Mouse (Mus musculus) frontal cortex, adult (tissue): ENCODE measurements around the gene Ezh1.
A peak's percentile ranks its signal among the peaks of the same experiment; 100 is the strongest.

ENCODE experiments used
- ATAC-seq: cut with Nextera tagmentation; 2 replicates; pipeline ENCODE4 v1.9.2; 2017; ENCODE audit warnings: mild to moderate bottlenecking, moderate library complexity, mixed read lengths; ENCODE audit not compliant: low TSS enrichment

Gene Ezh1

DNA sequence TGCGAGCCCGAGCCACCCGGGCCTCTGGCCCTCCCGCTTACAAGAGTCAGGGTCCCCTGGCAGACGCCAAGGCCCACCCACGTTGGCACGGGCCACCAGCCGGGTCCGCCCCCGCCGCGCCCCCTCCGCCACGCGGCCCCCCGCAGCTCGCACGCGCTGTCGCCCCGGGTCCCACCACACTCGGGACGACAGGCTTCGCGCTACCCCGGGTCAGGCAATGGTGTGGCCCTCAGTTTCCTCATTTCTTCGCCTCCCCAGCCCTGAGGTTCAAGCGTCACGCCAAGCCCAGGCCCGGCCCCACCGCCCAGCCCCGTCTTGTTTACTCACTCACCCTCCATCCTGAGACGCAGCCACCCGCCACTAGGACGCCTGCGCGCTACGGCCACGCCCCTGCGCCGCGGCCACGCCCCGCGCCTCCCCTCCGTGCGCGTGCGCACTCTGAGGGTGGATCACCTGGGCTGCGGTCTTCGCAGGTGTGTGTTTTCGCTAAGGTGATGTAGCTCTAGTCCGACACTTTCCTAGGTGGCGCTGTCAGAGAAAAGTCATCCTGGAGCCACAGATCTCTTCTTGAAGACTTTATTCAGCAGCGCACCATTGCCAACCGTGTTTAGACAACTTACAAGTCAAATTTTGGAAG, at the start of gene Ezh1:
Ezh1 (minus strand) TSS at position 399 of the 637 bp plus-strand sequence.
- ATAC-seq, result peak; percentile 95

- ATAC-seq, result no peak
Measured at GRCm38 (mm10) chr11:101275309-101275708, 49.0 kb upstream of the Ezh1 start.

GRCm38 (mm10) chr11:101272446-101272845, 46.2 kb upstream of the Ezh1 start:
- ATAC-seq, result no peak

- ATAC-seq, result no peak
Measured at GRCm38 (mm10) chr11:101269577-101270116, 43.4 kb upstream of the Ezh1 start.

DNA sequence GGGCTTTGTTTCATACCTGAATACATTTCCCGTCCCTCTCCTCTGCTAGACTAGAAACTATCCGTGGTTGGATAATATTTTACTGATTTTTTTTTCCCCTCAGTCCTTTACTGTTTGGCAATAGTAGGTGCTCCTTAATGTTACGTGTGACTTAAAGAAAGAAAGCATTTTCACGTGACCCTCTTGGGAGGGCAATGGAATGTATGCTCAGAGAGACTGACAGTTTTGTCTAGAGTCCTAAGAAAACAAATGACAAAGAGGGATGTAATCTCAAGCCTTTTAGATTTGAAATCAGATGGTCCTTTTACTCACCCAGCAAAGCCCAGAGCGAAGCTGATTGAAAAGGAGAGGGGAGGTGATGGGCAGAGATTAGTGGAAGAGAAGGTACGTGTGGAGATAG, 39.6 kb upstream of the Ezh1 start:
- ATAC-seq, result no peak

GRCm38 (mm10) chr11:101264954-101265471, 38.8 kb upstream of the Ezh1 start:
- no peak for ATAC-seq

- ATAC-seq, result no peak
Measured at GRCm38 (mm10) chr11:101263989-101264280, 37.7 kb upstream of the Ezh1 start.

DNA sequence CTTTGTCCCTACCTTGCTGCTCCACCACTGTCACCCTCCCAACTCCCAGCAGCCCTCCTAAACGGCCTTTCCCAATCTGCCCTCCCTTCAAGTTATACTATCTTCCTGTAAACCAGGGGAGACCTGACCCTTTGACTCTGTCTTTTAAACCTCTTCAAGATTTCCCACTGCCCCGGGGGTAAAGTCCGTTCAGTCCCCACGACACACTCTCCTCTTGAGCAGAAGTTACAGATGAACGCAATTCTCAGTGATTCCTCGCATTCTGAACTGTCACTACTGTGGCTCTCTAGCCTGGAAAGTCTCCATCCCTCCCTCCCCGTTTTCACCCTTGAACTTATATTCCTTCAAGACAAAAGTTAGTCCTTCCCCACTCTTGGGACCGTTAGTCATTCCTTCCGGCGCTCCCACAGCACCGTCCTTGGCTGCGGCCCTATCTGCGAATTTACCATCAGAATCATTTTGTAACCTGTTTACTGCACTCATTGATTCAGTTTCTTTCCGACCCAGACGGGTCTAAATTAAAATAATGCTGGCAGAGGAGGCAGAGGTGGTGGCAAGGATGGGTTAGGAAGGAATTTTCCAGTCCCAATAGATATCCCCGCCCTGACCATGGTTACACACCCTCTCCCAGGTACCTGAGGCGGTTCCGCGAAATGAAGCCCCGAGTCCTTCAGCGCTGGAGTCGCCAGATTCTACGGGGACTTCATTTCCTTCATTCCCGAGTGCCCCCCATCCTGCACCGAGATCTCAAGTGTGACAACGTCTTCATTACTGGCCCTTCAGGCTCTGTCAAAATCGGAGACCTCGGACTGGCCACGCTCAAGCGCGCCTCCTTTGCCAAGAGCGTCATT, 37.1 kb upstream of the Ezh1 start:
- no peak for ATAC-seq

DNA sequence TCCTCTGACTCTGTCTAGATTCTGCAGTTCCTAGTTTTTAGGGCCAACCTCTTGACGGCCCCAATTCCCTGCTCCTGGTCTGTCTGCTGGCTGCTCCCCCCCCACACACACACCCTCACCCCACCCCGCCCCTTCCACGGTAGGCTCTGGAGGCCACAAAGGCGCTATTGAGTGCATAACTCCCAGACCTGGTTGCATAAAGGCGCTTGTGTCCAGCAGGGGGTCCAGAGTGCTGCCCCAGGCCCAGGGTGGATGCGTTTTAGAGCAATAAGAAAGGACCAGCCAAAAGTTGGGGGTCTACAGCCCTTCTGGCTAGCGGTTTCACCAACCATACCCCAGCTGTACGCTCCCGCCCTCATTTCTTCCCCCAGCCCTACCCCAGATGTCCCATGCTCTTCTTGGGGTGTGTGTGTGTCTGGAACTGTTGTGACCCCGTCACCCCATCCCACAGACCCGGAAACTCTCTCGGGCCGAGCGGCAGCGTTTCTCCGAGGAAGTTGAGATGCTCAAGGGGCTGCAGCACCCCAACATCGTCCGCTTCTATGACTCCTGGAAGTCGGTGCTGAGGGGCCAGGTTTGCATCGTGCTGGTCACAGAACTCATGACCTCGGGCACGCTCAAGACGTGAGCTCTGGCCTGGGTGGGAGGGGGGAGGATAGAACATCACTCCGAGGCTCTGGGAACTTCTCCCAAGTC, 36.2 kb upstream of the Ezh1 start:
- no peak for ATAC-seq

DNA sequence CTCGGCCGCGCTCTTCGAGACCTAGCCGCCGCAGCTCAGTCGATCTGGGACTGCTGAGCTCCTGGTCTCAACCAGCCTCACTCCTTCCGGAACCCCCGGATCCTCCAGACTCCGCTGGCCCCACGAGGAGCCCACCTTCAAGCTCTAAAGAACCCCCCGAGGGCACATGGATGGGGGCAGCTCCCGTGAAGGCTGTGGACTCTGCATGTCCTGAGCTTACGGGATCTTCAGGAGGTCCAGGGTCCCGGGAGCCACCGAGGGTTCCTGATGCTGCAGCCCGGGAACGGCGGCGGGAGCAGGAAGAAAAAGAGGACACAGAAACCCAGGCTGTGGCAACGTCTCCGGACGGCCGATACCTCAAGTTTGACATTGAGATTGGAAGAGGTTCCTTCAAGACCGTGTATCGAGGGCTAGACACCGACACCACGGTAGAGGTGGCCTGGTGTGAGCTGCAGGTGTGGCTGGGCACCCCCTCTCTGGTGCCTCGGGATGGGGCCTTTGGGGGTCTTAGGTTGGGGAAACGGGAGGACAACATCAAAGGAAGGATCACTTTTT, 34.6 kb upstream of the Ezh1 start:
- no peak for ATAC-seq

GRCm38 (mm10) chr11:101259948-101260825, 33.9 kb upstream of the Ezh1 start, which contains the start of gene Wnk4:
Gene Wnk4 (plus strand): TSS chr11:101260567.
- ATAC-seq, result no peak

DNA sequence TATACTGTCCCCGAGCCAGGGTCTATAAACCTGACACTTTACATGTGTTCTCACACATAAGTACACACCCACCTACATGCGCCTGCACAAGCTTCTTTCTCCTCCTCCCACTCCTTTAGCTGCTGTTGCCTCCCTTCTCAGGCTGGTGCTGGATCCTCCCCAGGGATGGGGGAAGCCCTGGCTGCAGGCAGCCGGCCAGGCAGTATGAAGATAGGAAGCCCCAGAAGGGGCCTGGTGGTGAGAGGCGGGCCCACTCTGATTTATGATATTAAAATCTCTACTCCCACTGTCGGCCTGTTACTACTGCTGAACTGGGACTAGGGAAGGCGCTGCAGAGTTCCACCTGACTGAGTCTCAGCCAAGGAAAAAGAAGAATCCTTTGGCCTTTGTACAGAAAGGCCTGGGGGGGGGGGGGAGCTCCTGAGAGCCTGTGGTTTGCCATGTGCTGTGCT, 33.0 kb upstream of the Ezh1 start:
- peak; percentile 80 for ATAC-seq

GRCm38 (mm10) chr11:101255826-101256775, 29.8 kb upstream of the Ezh1 start:
- no peak for ATAC-seq

- ATAC-seq, result peak; percentile 79; the same call in 1 of the 2 replicates
Measured at GRCm38 (mm10) chr11:101253613-101254389, 27.5 kb upstream of the Ezh1 start, which contains the start of gene Vps25. Gene Vps25 (plus strand): TSS chr11:101253707.

DNA sequence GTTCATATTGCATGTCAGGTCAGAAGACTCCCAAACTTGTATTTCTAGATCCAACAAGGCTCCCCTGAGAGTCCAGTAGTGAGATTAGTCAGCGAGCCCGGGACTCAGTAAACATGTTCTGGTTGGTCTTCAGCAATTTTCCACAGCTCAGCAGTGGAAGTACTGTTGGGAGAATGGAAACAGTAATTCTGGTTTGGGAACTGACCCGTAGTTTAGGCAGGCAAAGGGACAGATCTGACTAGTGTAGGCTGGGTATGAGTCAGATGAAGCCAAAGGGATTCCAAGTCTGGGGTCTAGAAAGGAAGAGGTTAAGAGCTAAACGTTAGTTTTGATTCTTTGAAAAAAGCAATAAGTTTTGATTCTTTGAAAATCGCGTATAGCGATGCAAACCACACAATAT, 26.7 kb upstream of the Ezh1 start:
- no peak; the same call in 1 of the 2 replicates for ATAC-seq

GRCm38 (mm10) chr11:101251031-101251430, 24.8 kb upstream of the Ezh1 start:
- no peak for ATAC-seq

DNA sequence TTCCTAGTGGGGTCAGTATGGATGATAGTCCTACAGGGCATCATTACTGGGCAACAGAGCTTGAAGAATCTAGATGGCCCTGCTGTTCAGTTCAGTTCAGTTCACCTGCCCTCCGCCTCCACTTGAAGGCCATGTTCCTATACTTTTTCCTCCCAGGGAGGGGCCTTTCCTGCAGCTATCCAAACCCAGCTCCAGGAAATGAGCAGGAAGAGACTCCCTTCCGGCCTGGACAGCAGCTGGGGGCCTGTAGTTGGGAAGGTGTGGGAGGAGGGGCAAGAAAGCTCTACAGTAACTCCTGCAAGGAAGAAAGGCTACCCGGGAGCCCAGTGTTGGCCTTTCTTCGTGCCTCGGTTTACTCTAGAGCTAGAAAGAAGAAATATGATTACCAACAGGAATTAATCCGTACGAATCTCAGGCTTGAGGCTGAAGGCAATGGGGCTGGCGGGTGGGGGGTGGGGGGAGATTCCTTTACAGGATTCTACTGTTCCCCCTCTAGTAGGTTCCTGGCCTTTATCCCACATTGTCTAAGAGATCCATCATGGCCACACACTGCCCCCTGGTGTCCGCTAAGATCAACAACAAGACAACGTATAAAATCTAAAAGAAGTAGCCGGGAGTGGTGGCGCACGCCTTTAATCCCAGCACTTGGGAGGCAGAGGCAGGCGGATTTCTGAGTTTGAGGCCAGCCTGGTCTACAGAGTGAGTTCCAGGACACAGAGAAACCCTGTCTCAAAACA, 22.2 kb upstream of the Ezh1 start:
- ATAC-seq, result no peak

DNA sequence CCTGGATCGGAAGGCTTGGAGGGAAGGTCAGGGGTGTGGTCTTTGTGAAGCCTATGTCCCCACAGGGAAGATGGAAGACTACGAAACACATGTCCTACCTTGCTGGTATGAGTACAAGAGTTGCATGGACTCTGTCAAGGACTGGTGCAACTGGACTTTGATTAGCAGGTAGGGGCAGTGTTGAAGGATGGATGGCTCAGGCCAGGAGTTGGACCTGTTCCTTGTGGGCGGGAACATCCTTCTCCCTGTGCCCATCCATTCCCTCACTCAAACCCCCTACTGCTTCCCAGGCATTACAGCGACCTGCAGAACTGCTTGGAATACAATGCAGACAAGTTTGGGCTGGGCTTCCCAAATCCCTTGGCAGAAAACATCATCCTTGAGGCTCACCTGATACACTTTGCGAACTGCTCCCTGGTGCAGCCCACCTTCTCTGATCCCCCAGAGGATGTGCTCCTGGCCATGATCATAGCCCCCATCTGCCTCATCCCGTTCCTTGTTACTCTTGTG, 21.3 kb upstream of the Ezh1 start:
- no peak for ATAC-seq
